Mouse (Mus musculus) kidney, embryonic 16.5 days (tissue): ENCODE measurements at regions not wholly inside any gene's neighbourhood (a gene's known extent, or its start where the extent isn't known, plus 50 kb on each side); places are given as distances from the start of the nearest gene placed in this dataset.
"Not testable (repeated sequence)": the region's sequence is repeated elsewhere in the genome, so short reads cannot be mapped to it uniquely, and the experiment has no call there.

ENCODE experiments used
- ATAC-seq: fragments of 200-750 bp; cut with Nextera tagmentation; 2 replicates; pipeline ENCODE4 v1.8.0; 2017; ENCODE audit warnings: moderate TSS enrichment; ENCODE audit not compliant: low FRiP score, low TSS enrichment
- H3K27ac ChIP-seq: fragments of 300-500 bp; sonication (generic); 2 replicates; pipeline ENCODE4 v1.5.1; 2014; ENCODE audit warnings: low read length
- H3K27me3 ChIP-seq: fragments of 300-500 bp; sonication (generic); 2 replicates; pipeline ENCODE4 v1.6.1; 2014; ENCODE audit warnings: low read length, control low read depth, mixed read lengths; ENCODE audit not compliant: insufficient read depth
- H3K36me3 ChIP-seq: fragments of 300-500 bp; sonication (generic); 2 replicates; pipeline ENCODE4 v1.6.1; 2014; ENCODE audit warnings: low read length, control low read depth, mixed read lengths; ENCODE audit not compliant: insufficient read depth
- H3K4me1 ChIP-seq: fragments of 300-500 bp; sonication (generic); 2 replicates; pipeline ENCODE4 v1.6.1; 2014; ENCODE audit warnings: low read length, control low read depth, mixed read lengths; ENCODE audit not compliant: insufficient read depth
- H3K4me2 ChIP-seq: fragments of 300-500 bp; sonication (generic); replicated peaks from 2 replicates; pipeline ENCODE4 v1.6.1; 2014; ENCODE audit warnings: low read depth, low read length
- H3K4me3 ChIP-seq: fragments of 300-500 bp; sonication (generic); 2 replicates; pipeline ENCODE4 v1.5.1; 2014; ENCODE audit warnings: mild to moderate bottlenecking, low read length
- H3K9ac ChIP-seq: fragments of 300-500 bp; sonication (generic); replicated peaks from 2 replicates; pipeline ENCODE4 v1.6.1; 2014; ENCODE audit warnings: low read length
- H3K9me3 ChIP-seq: fragments of 300-500 bp; sonication (generic); 2 replicates; pipeline ENCODE4 v1.6.1; 2016; ENCODE audit warnings: low read length, control low read depth
- WGBS: fragments of 180-500 bp; shearing (Covaris S2); extraction: QIAGEN DNeasy Blood & Tissue Kit; methylation state at CpG from one replicate; pipeline ENCODE4 v1.1.7; 2014; 5-methylcytosine and 5-hydroxymethylcytosine counted together

DNA sequence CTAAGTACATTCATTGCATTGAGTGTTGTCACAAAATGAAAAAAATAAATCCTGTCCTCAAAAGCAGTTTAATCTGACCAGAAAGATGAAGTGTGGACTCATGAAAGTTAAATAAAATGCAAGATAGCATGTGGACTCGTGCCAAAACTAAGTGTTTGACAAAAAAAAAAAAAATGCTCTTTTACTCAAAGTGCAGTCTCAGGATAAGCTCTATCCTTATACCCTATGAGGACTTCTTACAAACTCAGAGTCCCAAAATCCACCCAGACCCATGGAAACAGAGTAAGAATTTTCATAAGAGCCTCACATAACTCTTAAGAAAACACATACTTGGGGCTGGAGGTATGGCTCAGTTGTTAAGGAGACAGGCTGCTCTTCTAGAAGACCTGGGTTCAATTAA is 267.7 kb downstream of the Tpbg start:
- H3K4me3 ChIP-seq, result no peak overlapping the region
- H3K9me3 ChIP-seq, result 0 out of 2 replicates have a peak, but pooled peaks cover 3% of the 10 kb centered on the region
- H3K36me3 ChIP-seq, result no peaks in the 10 kb centered on the region
- no peak overlapping the region for H3K9ac ChIP-seq
- no peaks in the 10 kb centered on the region for H3K4me1 ChIP-seq
- ATAC-seq, result no peak
- no peak overlapping the region for H3K27ac ChIP-seq
- H3K4me2 ChIP-seq, result no peak overlapping the region
- no peaks in the 10 kb centered on the region for H3K27me3 ChIP-seq
- 63% methylated on average over 1 of the region's 1 CpGs for WGBS

- Histone ChIP-seq H3K27ac (no peak overlapping the region), H3K9ac (no peak overlapping the region), H3K4me3 (no peak overlapping the region), H3K4me1 (no peaks in the 10 kb centered on the region), H3K36me3 (no peaks in the 10 kb centered on the region), H3K27me3 (no peaks in the 10 kb centered on the region), H3K9me3 (no peaks in the 10 kb centered on the region), H3K4me2 (no peak overlapping the region)
- ATAC-seq, result no peak
- 45% methylated on average over 3 of the region's 3 CpGs for WGBS
Observed at GRCm38 (mm10) chr9:86119370-86119769, 277.2 kb downstream of the Tpbg start.

GRCm38 (mm10) chr9:86135617-86136016 is 293.4 kb downstream of the Tpbg start:
- H3K4me1 ChIP-seq, H3K36me3 ChIP-seq, H3K27ac ChIP-seq, H3K9me3 ChIP-seq, ATAC-seq, H3K4me2 ChIP-seq, H3K27me3 ChIP-seq, H3K4me3 ChIP-seq, H3K9ac ChIP-seq: not testable (repeated sequence)
- 70% methylated on average over 1 of the region's 1 CpGs for WGBS

- ATAC-seq, result no peak
- no peak overlapping the region for H3K4me3 ChIP-seq
- WGBS, result 85% methylated on average over 4 of the region's 4 CpGs
- H3K36me3 ChIP-seq, result no peaks in the 10 kb centered on the region
- no peak overlapping the region for H3K4me2 ChIP-seq
- H3K9me3 ChIP-seq, result no peaks in the 10 kb centered on the region
- H3K9ac ChIP-seq, result no peak overlapping the region
- H3K27ac ChIP-seq, result no peak overlapping the region
- no peaks in the 10 kb centered on the region for H3K27me3 ChIP-seq
- H3K4me1 ChIP-seq, result no peaks in the 10 kb centered on the region
Observed at GRCm38 (mm10) chr9:86145903-86146302, 303.7 kb downstream of the Tpbg start.

DNA sequence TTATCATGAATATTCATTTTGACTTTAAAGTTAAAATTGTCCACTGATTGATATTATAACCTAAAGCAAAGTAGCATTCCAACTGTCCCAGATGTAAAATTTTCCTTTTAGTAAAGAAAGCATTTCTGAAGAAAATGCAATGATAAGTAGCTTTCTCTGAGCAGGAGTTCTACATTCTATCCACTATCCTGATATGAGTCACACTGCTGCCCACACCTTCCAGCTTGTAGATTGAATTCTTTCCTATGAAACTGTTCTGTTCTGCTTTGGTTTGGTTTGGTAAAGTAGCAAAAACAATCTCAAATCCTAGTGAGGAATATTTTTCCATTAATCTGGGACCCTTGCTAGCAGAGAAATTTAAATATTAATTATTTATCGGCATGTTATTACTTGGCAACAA is 304.4 kb downstream of the Ube2cbp start:
- no peaks in the 10 kb centered on the region for H3K27me3 ChIP-seq
- ATAC-seq, result no peak
- H3K36me3 ChIP-seq, result no peaks in the 10 kb centered on the region
- no peak overlapping the region for H3K4me3 ChIP-seq
- H3K9me3 ChIP-seq, result no peaks in the 10 kb centered on the region
- 100% methylated on average over 1 of the region's 1 CpGs for WGBS
- H3K27ac ChIP-seq, result no peak overlapping the region
- H3K4me1 ChIP-seq, result no peaks in the 10 kb centered on the region
- no peak overlapping the region for H3K9ac ChIP-seq
- H3K4me2 ChIP-seq, result no peak overlapping the region

DNA sequence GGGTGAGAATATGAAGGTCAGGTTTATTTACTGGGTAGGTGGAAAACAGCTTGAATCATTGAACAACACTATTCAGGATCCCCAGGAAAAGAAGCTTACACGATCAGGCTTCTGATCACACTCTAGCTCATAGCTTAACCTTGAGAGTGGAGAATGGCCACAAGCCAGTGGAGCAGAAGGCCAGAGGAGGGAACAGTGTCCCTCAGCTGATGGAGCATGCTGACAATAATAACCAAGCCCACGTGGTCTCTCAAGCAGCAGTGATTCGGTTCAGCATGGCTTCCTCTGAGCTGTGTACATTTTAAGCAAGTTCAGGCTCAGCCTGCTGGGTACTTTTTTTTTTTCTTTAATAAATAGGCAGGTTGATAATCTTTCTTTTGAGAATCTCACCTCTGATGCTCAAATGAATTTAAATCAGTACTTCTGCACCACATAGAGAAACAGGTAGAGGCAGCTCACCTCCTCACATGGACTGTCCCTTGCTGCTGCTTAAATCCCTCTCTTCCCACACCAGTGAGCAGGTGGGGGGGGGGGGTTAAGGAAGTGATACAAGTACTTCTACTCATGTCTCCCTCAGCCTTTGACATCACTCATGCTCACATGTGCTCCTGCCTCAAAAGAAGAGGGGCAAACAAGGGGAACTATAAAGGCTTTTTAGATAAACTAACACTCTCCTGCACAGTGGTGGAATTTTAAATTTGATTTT is 298.2 kb downstream of the Ube2cbp start:
- peak; percentile 82 for ATAC-seq
- Histone ChIP-seq H3K4me3 (no peak overlapping the region), H3K36me3 (no peaks in the 10 kb centered on the region), H3K4me2 (no peak overlapping the region), H3K27ac (no peak overlapping the region), H3K9me3 (no peaks in the 10 kb centered on the region), H3K4me1 (no peaks in the 10 kb centered on the region), H3K27me3 (no peaks in the 10 kb centered on the region), H3K9ac (no peak overlapping the region)
- 43% methylated on average over 3 of the region's 3 CpGs for WGBS

DNA sequence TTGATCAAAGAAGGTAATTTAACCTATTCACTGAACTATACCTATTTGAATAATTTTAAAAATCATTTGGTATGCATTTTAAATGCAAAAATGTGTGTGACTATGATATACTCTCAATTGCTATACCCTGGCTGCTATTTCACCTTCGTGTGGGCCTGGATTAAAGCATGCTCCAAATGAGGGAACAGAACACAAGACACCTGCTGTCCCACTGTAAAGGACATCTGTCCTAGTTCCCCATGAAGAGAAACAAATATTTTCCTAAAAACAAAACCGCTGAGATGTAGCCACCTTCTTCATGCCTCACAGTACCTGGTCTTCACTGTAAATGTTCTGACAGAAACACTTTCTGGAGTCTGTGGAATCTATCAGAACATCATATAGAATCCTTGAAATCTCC is 294.0 kb downstream of the Ube2cbp start:
- 73% methylated on average over 2 of the region's 2 CpGs for WGBS
- Histone ChIP-seq H3K27ac (no peak overlapping the region), H3K4me1 (no peaks in the 10 kb centered on the region), H3K36me3 (no peaks in the 10 kb centered on the region), H3K4me3 (no peak overlapping the region), H3K27me3 (no peaks in the 10 kb centered on the region), H3K9me3 (no peaks in the 10 kb centered on the region), H3K4me2 (no peak overlapping the region), H3K9ac (no peak overlapping the region)
- ATAC-seq, result no peak

DNA sequence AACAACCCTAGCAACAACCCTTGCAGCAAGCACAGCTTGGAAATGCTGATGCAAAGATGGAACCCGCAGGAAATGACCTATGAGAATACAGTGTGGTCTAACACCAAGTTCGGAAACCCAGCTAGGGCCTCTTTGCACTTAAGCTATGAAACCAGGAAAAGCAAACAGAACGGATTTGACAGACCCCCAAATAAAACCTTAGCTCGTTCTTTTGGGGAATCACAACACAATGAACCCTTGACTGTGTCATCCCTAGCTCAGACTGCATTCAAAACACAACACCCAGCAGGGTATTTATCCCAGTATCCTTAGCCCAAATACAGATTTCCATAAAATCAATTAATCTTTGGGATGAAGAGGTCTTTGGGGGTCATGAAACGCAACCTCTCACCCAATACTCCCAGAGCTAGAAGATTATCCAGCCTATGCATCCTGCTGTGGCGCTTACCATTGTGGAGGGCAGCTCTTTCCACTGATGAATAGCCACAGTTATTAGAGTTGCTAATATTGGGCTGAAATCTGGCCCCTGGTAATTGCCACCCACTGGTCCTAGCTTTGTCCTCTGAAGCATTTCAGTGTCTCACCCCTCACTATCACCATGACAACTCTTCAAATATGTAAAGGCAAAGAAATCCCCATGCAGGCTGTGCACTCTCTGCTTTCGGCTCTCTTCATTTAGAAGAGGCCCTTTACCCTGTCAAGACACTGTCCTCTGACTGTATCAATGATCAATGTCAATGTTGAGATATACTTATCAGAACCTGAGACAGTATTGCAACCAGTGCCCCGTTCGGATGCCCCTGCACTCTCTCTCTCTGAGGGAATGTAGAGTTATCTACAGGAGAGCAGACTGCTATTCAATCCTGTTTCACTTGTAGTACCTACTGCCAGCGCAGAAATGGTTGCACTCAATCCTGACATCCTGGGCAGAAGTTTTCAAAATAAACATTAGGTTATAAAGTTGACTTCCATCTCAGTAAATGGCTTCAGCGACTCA is 277.7 kb downstream of the Ube2cbp start:
- no peak overlapping the region for H3K4me3 ChIP-seq
- H3K9me3 ChIP-seq, result no peaks in the 10 kb centered on the region
- H3K9ac ChIP-seq, result no peak overlapping the region
- H3K27ac ChIP-seq, result no peak overlapping the region
- H3K27me3 ChIP-seq, result no peaks in the 10 kb centered on the region
- no peaks in the 10 kb centered on the region for H3K4me1 ChIP-seq
- no peaks in the 10 kb centered on the region for H3K36me3 ChIP-seq
- H3K4me2 ChIP-seq, result no peak overlapping the region
- WGBS, result 78% methylated on average over 11 of the region's 11 CpGs
- ATAC-seq, result no peak

GRCm38 (mm10) chr9:86188873-86189272 is 275.9 kb downstream of the Ube2cbp start:
- Histone ChIP-seq H3K4me2 (no peak overlapping the region), H3K4me3 (no peak overlapping the region), H3K9me3 (no peaks in the 10 kb centered on the region), H3K27me3 (no peaks in the 10 kb centered on the region), H3K9ac (no peak overlapping the region), H3K27ac (no peak overlapping the region), H3K36me3 (no peaks in the 10 kb centered on the region), H3K4me1 (no peaks in the 10 kb centered on the region)
- WGBS, result 51% methylated on average over 2 of the region's 2 CpGs
- no peak for ATAC-seq

DNA sequence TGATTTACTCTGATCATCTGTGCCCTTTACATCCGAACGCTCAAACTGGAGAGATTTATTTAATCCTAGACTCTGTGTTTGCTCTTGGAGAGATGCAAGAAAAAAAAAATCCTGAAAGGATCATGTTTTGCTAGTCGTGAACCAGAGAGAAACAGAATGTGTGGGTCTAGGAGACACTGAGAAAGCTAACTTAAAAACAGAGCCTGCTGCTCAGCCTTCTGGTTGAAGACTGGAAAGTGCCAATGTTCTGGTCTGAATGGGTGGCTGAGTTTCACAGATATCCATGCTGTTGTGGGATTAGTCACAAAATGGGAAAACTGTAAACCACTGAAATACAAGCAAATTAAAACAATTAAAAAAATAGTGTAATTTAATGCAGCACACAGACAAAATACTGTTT is 259.7 kb downstream of the Ube2cbp start:
- Histone ChIP-seq H3K9ac (no peak overlapping the region), H3K9me3 (0 out of 2 replicates have a peak, but pooled peaks cover 4% of the 10 kb centered on the region), H3K4me1 (no peaks in the 10 kb centered on the region), H3K4me2 (no peak overlapping the region), H3K27me3 (no peaks in the 10 kb centered on the region), H3K4me3 (no peak overlapping the region), H3K27ac (no peak overlapping the region), H3K36me3 (no peaks in the 10 kb centered on the region)
- ATAC-seq, result no peak
- 19% methylated on average over 3 of the region's 3 CpGs for WGBS
